ENCODE assay signal across 8 mouse cellular contexts in genomic region chr9:25027581-25027980, GRCm38 (mm10).
A peak's percentile ranks its signal among the peaks of the same experiment; 100 is the strongest.
DNase-seq lines count a peak whose midpoint lies in the region; ATAC-seq and TF ChIP-seq lines count a peak whose summit lies in the region.

No protein-coding gene starts in this region.

- peak; percentile 17 to 30 for DNase-seq in urinary bladder, postnatal 36 days (ENCODE audit: low spot score in 2 of 2)
- DNase-seq in urinary bladder, postnatal 10 days (ENCODE audit: low spot score): no peak
- DNase-seq in c-Kit-positive CD71-negative TER-119-negative erythroid progenitor cells, embryonic 14.5 days (ENCODE audit: low read depth): peak; percentile 38
- peak; percentile 75 for DNase-seq in forelimb bud, embryonic 11.5 days (ENCODE audit: low read depth, low spot score)
- DNase-seq in hindbrain, postnatal 0 days (ENCODE audit: low spot score): peak; percentile 86
- peak; percentile 50 to 53 for DNase-seq in left cerebral cortex, postnatal 10 days (ENCODE audit: extremely low spot score in 1 of 2, low spot score in 2 of 2)
- DNase-seq in naive thymus-derived CD4-positive, alpha-beta T cell, adult 2 months (ENCODE audit: low read depth): peak; percentile 50

- 8% methylated on average over 8 of the region's 8 CpGs for WGBS in hindbrain, postnatal 0 days

- H3K9me3 ChIP-seq in hindbrain, postnatal 0 days (ENCODE audit: low read length): no peaks in the 10 kb centered on the region

- H3K4me2 ChIP-seq in hindbrain, postnatal 0 days (ENCODE audit: low read depth, low read length): no peak overlapping the region

- no peaks in the 10 kb centered on the region for H3K36me3 ChIP-seq in hindbrain, postnatal 0 days (ENCODE audit: insufficient read depth, low read length)

- no peak overlapping the region for H3K9ac ChIP-seq in hindbrain, postnatal 0 days (replicated peaks; ENCODE audit: low read length)

- no peak overlapping the region for H3K27ac ChIP-seq in hindbrain, postnatal 0 days

- TF ChIP-seq CTCF in hindbrain, postnatal 0 days (IDR thresholded peaks at IDR 0.05; ENCODE audit: low read depth): peak; percentile 98

- 0 out of 2 replicates have a peak, but pooled peaks have one; percentile 29 for ATAC-seq in hindbrain, postnatal 0 days
- no peak for ATAC-seq in inflammation-experienced regulatory T-cells, adult 6 months

- H3K4me3 ChIP-seq in hindbrain, postnatal 0 days (ENCODE audit: low read length): no peak overlapping the region

- intact Hi-C loops in left cerebral cortex, postnatal 10 days (cut with DNase I): loop anchor here (5.0 kb wide), 1 partner anchor 250 kb away; no protein-coding TSS in a partner anchor

- H3K27me3 ChIP-seq in hindbrain, postnatal 0 days (ENCODE audit: insufficient read depth, low read length): no peaks in the 10 kb centered on the region

- no peaks in the 10 kb centered on the region for H3K4me1 ChIP-seq in hindbrain, postnatal 0 days (ENCODE audit: insufficient read depth, low read length)
